Mouse (Mus musculus): Measurements from ENCODE around the gene Abcc10.

DNA sequence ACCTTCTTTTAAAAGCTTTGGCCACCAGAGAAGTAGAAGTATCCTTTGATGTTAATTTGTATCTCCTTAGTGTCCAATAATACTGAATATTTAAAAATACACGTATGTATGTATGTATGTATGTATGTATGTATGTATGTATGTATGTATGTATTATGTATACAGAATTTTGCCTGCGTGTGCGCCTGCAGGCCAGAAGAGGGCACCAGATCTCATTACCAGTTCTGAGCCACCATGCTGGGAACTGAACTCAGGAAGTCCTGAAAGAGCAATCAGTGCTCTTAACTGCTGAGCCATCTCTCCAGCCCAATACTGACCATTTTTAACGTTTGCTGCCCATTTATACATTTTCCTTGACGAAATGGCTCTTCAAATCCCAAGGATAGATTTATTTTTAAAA, 8.3 kb upstream of the Abcc10 start:
- TF ChIP-seq CTCF (IDR thresholded peaks at IDR 0.05; ENCODE audit: borderline replicate concordance, control insufficient read depth, extremely low read depth, insufficient read depth, low read length, poor library complexity) (no peak), POLR2A (IDR thresholded peaks at IDR 0.05; ENCODE audit: control insufficient read depth, extremely low read depth, insufficient read depth, low read length, poor library complexity) (no peak)
